Mouse (Mus musculus): ENCODE data around the gene Mob3b.

Gene Mob3b

GRCm38 (mm10) chr4:35156751-35157611 is at the start of gene Mob3b:
Gene Mob3b (minus strand): TSS chr4:35157484.
- DNase-seq (ENCODE audit: low spot score), result peak; percentile 75

- no peak for DNase-seq (ENCODE audit: low spot score)
Measured at GRCm38 (mm10) chr4:35204659-35205058, 47.4 kb upstream of the Mob3b start.

- no peak for DNase-seq (ENCODE audit: low spot score)
Measured at GRCm38 (mm10) chr4:35203724-35204123, 46.4 kb upstream of the Mob3b start.

DNA sequence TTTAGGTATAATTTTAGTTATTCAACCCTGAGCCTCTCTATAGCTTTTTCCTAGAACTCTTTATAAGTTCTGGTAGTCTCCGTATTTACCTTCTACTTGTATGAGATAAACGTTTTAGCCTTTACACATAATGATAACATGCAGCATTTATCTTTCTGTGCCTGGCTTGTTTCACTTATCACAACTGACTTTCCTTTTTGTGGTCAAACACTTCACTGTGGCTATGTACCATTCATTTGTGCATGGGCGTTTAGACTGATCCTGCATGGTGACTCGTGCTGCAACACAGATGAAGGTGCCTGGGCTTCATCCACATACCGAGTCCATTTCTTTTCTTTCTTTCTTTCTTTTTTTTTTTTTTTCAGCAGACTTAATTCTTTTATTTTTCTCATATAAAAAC is 44.4 kb upstream of the Mob3b start:
- DNase-seq (ENCODE audit: low spot score), result no peak

DNA sequence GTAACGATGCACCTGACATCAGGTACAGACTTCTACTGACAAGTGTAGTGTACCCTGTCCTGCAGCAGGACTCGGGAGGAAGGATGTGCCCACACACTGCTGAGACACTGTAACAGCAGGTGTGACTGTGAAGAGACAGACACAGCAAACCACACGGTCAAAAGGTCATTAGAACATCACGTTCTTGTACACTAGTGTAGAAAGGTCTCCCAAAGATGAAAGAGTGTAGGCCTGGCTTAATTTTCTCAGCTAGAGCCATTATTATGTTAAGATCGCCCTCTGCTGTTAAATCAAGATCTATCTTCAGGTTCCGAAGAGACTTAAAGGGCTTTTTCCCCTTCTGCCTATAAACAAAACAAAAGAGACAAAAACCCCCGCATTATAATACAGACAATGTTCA is 35.4 kb upstream of the Mob3b start:
- no peak for DNase-seq (ENCODE audit: low spot score)

DNA sequence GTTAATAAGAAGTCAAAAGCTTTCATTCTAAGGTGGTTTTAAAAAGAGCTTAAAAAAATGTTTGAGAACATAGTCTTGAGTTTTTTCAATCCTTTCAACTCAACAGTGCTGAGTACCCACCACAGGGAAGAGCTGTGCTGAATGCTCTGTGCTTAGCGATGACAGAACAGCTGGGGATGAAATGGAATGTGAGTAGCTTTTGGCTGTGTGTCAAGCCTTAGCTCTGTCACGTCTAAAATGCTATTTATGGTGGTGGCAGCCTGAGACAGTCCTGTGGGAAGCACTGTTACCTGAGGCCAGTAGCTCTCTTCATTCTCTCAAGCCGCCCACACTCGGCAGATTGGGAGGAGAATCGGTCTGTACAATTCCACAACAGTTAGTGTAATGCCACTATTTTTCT is 32.5 kb upstream of the Mob3b start:
- DNase-seq (ENCODE audit: low spot score), result no peak

- no peak for DNase-seq (ENCODE audit: low spot score)
Measured at GRCm38 (mm10) chr4:35187617-35188326, 30.5 kb upstream of the Mob3b start.

GRCm38 (mm10) chr4:35177926-35178645 is 20.8 kb upstream of the Mob3b start:
- no peak for DNase-seq (ENCODE audit: low spot score)

DNA sequence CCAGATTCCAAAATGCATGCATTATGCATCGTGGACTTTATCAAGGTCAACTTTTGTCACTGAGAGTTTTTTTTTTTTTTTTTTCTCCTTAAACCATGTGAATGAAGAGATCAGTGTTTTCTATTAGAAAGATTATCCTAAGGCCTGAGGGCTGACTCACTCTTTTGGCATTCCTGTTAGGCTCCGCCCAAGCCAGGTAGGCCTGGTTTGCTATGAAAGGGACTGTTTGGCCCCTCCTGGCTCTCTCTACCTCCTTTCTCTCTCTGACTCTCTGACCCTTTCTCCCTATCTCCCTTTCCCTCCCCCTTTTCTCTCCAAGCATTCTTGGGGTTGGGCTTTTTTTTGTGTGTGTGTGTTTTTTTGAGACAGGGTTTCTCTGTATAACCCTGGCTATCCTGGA is 18.3 kb upstream of the Mob3b start:
- no peak for DNase-seq (ENCODE audit: low spot score)

GRCm38 (mm10) chr4:35173551-35173950 is 16.3 kb upstream of the Mob3b start:
- no peak for DNase-seq (ENCODE audit: low spot score)

- no peak for DNase-seq (ENCODE audit: low spot score)
Measured at GRCm38 (mm10) chr4:35172471-35172870, 15.2 kb upstream of the Mob3b start.

DNA sequence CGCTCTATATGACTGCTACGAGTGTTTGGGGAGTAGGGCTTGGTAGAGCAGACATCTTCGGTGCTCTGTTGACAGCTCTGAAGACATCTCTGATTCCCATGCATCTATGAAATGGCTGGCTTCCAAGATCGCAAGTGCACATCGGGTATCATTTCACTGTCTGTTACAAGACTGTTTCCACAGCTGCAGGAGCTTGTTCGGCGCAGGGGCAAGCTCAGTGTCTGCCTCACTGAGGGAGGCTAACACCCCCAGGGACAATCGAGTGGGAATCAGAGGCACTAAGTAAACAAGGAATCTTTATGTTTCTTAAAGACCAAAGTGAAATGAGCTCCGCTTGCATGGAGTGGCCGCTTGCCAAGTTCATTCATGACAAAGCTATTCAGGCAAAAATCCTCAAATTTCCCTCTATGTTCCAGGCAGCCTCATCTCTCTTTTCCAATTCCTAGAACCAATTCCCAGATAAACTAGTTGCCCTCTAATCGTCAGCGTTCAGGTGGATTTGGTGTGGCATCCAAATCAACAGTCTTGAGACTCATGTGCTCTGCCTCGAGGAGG is 12.4 kb upstream of the Mob3b start:
- DNase-seq (ENCODE audit: low spot score), result no peak

GRCm38 (mm10) chr4:35167855-35168254 is 10.6 kb upstream of the Mob3b start:
- no peak for DNase-seq (ENCODE audit: low spot score)

DNA sequence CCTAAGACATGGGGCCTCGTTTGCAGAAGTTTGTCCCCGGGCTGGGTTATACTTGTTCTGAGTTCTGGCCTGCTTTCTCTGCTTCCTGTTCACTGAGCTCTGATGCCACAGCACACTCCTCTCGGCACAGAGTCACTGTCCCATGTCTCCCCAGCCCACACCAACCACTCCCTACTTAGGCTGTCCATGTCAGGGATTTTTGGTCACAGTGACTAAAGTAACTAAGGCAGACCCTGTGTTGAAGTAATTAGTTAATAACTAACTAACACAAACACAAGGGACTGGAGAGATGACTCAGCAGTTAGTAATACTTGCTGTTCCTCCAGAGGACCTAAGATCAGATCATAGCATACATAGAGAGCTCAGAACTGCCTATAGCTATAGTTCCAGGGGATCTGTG is 8.7 kb upstream of the Mob3b start:
- no peak for DNase-seq (ENCODE audit: low spot score)

- no peak for DNase-seq (ENCODE audit: low spot score)
Measured at GRCm38 (mm10) chr4:35165275-35165674, 8.0 kb upstream of the Mob3b start.

DNA sequence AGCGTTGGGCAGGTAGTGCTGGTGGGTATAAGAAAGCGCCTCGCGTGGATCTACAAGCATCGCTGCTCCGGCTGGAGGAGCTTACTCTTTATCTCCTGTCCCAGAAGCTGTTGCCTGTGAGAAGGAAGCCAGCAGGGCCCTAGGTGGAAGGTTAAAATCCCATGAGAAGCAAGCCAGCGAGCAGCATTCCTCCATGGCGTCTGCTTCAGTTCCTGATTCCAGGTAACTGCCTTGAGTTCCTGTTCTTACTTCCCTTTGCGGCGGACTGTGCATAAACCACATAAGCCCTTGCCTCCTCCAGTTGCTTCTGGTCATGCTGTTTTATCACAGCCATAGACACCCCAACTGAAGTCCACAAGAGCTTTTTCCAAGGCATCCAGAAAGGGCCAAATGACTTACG is 531 bp upstream of the Mob3b start:
- no peak for DNase-seq (ENCODE audit: low spot score)

DNA sequence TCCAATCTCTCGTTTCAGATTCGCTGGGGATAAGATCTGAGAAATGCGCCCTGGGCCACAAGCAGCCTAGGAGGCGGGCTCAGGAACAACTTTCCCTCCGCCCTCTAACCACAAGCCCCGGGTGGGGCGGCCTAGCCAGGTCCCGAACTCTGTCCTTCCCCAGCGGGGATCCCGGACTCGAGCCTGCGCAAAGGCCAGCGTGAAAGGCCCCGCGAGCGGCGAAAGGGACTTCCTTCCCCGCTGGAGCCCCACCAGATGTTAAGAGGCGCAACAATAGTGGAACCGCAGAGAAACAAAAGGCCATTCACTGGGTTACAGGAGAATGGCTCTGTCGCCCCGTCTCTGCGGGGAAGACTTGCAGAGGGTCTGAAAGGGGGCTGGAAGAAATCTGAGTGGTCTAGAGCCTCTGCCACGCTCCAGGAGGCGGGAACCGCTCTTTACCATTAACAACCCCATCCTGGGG is 1.1 kb downstream of the Mob3b start:
- peak; percentile 60 for DNase-seq (ENCODE audit: low spot score)

GRCm38 (mm10) chr4:35155132-35155922 is 2.0 kb downstream of the Mob3b start:
- no peak for DNase-seq (ENCODE audit: low spot score)

DNA sequence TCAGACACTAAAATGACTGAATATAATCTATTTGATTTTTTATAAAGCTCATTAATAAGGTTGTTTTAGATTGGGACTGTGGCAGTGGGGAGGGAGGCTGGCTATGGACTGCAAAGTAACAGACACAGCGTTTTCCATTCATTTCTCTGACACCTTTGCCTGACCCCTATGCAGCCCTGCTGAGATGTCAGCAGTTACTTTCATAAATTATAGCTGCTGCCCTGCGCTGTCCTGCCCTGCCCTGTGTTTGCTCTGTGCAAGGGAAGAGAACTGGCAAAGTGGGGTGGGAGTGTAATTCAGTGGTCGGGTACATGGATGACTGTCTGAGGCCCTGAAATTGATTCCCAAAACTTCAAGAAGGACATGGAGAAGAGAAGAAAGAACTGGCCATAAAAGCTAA is 3.2 kb downstream of the Mob3b start:
- DNase-seq (ENCODE audit: low spot score), result no peak

GRCm38 (mm10) chr4:35151756-35152155 is 5.5 kb downstream of the Mob3b start, which contains the start of gene Ifnk:
Gene Ifnk (plus strand): TSS chr4:35152056.
- no peak for DNase-seq (ENCODE audit: low spot score)

DNA sequence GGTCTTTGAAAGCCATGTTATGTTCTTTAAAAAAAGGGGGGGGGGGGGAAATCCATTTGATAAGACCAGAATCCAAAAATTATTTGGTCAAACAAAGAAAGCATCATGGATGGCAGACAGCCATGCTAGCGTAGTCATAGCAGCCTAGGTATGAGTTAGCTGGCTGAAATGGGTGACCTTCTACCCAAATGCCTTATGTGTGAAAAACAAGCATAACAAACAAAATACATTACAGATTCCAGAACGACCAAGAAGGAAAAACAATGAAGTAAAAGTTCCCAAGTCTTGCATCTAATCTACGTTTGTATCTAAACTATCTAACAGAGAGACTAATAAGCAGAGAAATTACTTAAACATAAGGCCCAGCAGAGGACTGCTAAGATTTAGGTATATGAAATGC is 6.6 kb downstream of the Mob3b start:
- DNase-seq (ENCODE audit: low spot score), result no peak

Data from ovary, postnatal 10 days (tissue).